Mouse (Mus musculus) lung, embryonic 15.5 days (tissue): ENCODE measurements around the gene Tmco4. TPM values are rescaled to one million over a fixed set of nuclear protein-coding genes. Genes with fewer than 3 reads are reported as not detected.
"Not testable (repeated sequence)": the region's sequence is repeated elsewhere in the genome, so short reads cannot be mapped to it uniquely, and the experiment has no call there.

Experiments used
- ATAC-seq: fragments of 200-750 bp; cut with Nextera tagmentation; 2 replicates; pipeline ENCODE4 v1.8.0; 2017; ENCODE audit warnings: moderate number of reproducible peaks, borderline replicate concordance; ENCODE audit not compliant: low FRiP score, low TSS enrichment; ENCODE audit errors: extremely low read depth
- H3K27ac ChIP-seq: fragments of 300-500 bp; sonication (generic); 2 replicates; pipeline ENCODE4 v1.5.1; 2015; ENCODE audit warnings: moderate library complexity, mild to moderate bottlenecking, inconsistent platforms
- H3K27me3 ChIP-seq: fragments of 300-500 bp; sonication (generic); 2 replicates; pipeline ENCODE4 v1.6.1; 2015; ENCODE audit warnings: inconsistent platforms
- H3K36me3 ChIP-seq: fragments of 300-500 bp; sonication (generic); 2 replicates; pipeline ENCODE4 v1.6.1; 2015; ENCODE audit warnings: inconsistent platforms
- H3K4me1 ChIP-seq: fragments of 300-500 bp; sonication (generic); 2 replicates; pipeline ENCODE4 v1.6.1; 2015; ENCODE audit warnings: inconsistent platforms
- H3K4me2 ChIP-seq: fragments of 300-500 bp; sonication (generic); 2 replicates; pipeline ENCODE4 v1.6.1; 2015; ENCODE audit warnings: inconsistent platforms, mild to moderate bottlenecking, moderate library complexity
- H3K4me3 ChIP-seq: fragments of 300-500 bp; sonication (generic); 2 replicates; pipeline ENCODE4 v1.5.1; 2015; ENCODE audit warnings: mild to moderate bottlenecking, inconsistent platforms
- H3K9ac ChIP-seq: fragments of 300-500 bp; sonication (generic); 2 replicates; pipeline ENCODE4 v1.6.1; 2015; ENCODE audit warnings: inconsistent platforms
- H3K9me3 ChIP-seq: fragments of 300-500 bp; sonication (generic); 2 replicates; pipeline ENCODE4 v1.6.1; 2016; ENCODE audit warnings: inconsistent platforms
- WGBS: fragments of 180-500 bp; shearing (Covaris S2); methylation state at CpG from one replicate; pipeline ENCODE4 v1.1.7; 2015; 5-methylcytosine and 5-hydroxymethylcytosine counted together
- polyA plus RNA-seq: library from polyadenylated mRNA; unstranded; fragments of >200 nt; fragmentation: Nextera tagmentation; extraction: Ambion mirVana; gene quantifications from 2 replicates; pipeline ENCODE4 v1.2.1, GENCODE M21; 2015

Tmco4 gene
- polyA plus RNA-seq, 1 experiment from 2014 or later, result 5.4 TPM

DNA sequence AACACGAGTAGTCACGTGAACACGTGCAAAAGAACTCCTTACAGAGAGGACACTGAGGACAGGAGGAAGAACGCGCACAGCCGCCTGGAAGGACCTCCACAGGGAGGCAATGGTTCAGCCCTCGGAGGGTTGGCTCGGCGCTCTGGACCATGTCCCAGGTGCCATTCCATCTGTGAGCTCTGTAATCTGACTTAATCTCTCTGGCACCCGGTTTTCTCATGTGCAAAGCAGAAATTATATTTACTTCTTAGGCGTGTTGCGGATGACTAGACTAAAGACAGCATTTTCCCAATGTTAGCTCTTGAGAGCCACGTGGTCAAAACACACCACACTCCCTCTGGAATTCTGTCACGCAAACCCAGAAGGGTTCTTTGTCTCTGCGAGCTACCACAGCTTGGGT lies 13.6 kb upstream of the Tmco4 start:
- WGBS, result 82% methylated on average over 15 of the region's 15 CpGs
- no peak for ATAC-seq
- no peaks in the 10 kb centered on the region for H3K9me3 ChIP-seq
- no peak overlapping the region for H3K9ac ChIP-seq
- no peaks in the 10 kb centered on the region for H3K27me3 ChIP-seq
- no peak overlapping the region for H3K4me3 ChIP-seq
- H3K27ac ChIP-seq, result no peak overlapping the region
- no peaks in the 10 kb centered on the region for H3K36me3 ChIP-seq
- H3K4me1 ChIP-seq, result no peaks in the 10 kb centered on the region
- no peak overlapping the region for H3K4me2 ChIP-seq

DNA sequence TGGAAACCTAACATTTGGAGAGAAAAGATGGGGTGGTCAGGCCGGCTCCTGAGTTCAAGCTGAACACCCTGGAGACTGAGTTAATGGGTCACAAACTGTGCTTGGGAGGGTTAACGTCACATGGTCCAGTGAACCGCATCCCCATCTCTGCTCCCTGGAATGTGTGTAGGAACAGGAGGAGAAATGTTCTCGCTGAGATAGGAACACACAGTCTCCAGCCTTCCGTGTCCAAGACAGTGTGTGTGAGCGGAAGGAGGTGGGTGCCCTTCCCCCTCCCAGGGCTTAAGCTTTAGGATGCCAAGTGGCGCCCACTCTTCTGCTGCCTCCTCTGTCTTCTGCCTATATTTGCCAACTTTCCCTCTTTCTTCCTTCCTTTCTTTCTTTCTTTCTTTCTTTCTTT lies 12.8 kb upstream of the Tmco4 start:
- no peaks in the 10 kb centered on the region for H3K27me3 ChIP-seq
- H3K4me2 ChIP-seq, result no peak overlapping the region
- no peak overlapping the region for H3K4me3 ChIP-seq
- 71% methylated on average over 7 of the region's 7 CpGs for WGBS
- H3K27ac ChIP-seq, result no peak overlapping the region
- no peak for ATAC-seq
- H3K4me1 ChIP-seq, result no peaks in the 10 kb centered on the region
- no peak overlapping the region for H3K9ac ChIP-seq
- H3K9me3 ChIP-seq, result no peaks in the 10 kb centered on the region
- H3K36me3 ChIP-seq, result no peaks in the 10 kb centered on the region

GRCm38 (mm10) chr4:138962719-138963118 lies 10.0 kb upstream of the Tmco4 start:
- Histone ChIP-seq H3K27me3 (no peaks in the 10 kb centered on the region), H3K4me2 (no peak overlapping the region), H3K9me3 (no peaks in the 10 kb centered on the region), H3K36me3 (no peaks in the 10 kb centered on the region), H3K27ac (no peak overlapping the region), H3K4me3 (no peak overlapping the region), H3K4me1 (peaks cover 11% of the 10 kb centered on the region; the same call in 1 of the 2 replicates), H3K9ac (no peak overlapping the region)
- no peak for ATAC-seq
- WGBS, result 79% methylated on average over 5 of the region's 5 CpGs

DNA sequence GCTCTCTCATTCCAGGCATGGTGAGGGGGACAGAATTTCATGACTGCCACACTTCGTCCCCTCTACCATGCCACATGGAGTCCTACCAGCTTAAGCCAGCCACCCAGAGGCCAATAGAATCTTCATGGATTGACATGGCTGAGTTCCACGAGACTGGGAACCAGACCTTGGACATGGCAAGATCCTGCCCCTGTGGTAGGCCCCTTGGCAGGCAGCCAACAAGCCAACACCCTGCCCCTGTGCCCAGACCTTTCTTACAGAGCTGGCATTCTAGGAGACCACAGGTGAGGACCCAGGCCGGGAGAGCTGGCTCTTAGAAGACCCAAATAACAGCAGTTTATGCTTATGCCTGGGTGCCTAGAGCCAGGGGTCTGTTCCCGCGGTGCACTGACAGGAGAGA lies 6.8 kb upstream of the Tmco4 start:
- no peak overlapping the region for H3K27ac ChIP-seq
- H3K4me2 ChIP-seq, result no peak overlapping the region
- H3K9ac ChIP-seq, result no peak overlapping the region
- H3K9me3 ChIP-seq, result no peaks in the 10 kb centered on the region
- no peaks in the 10 kb centered on the region for H3K36me3 ChIP-seq
- no peaks in the 10 kb centered on the region for H3K27me3 ChIP-seq
- no peak overlapping the region for H3K4me3 ChIP-seq
- no peak for ATAC-seq
- peaks cover 21% of the 10 kb centered on the region for H3K4me1 ChIP-seq
- 40% methylated on average over 5 of the region's 5 CpGs for WGBS

GRCm38 (mm10) chr4:138966866-138967265 lies 5.8 kb upstream of the Tmco4 start, which contains the start of gene Rnf186:
Rnf186 (plus strand) TSS chr4:138967112.
- no peak within 1 kb of the TSS for H3K4me2 ChIP-seq
- no peak within 1 kb of the TSS; the same call in 1 of the 2 replicates for H3K27ac ChIP-seq
- H3K27me3 ChIP-seq, result no peaks in the 10 kb centered on the region
- no peaks in the 10 kb centered on the region for H3K36me3 ChIP-seq
- 75% methylated on average over 13 of the region's 13 CpGs for whole genome bisulfite sequencing
- no peak within 1 kb of the TSS for H3K9ac ChIP-seq
- peaks cover 23% of the 10 kb centered on the region for H3K4me1 ChIP-seq
- no peak for ATAC-seq
- H3K4me3 ChIP-seq, result no peak within 1 kb of the TSS
- H3K9me3 ChIP-seq, result no peaks in the 10 kb centered on the region

GRCm38 (mm10) chr4:138967485-138967884 lies 5.2 kb upstream of the Tmco4 start:
- Histone ChIP-seq H3K36me3 (no peaks in the 10 kb centered on the region), H3K27me3 (no peaks in the 10 kb centered on the region), H3K4me2 (no peak overlapping the region), H3K9ac (no peak overlapping the region), H3K4me3 (no peak overlapping the region), H3K4me1 (peaks cover 29% of the 10 kb centered on the region), H3K27ac (no peak overlapping the region; the same call in 1 of the 2 replicates), H3K9me3 (no peaks in the 10 kb centered on the region)
- 84% methylated on average over 15 of the region's 15 CpGs for WGBS
- no peak for ATAC-seq

- Histone ChIP-seq H3K36me3 (no peaks in the 10 kb centered on the region), H3K9ac (no peak overlapping the region), H3K4me3 (no peak overlapping the region), H3K4me1 (peaks cover 36% of the 10 kb centered on the region), H3K4me2 (no peak overlapping the region), H3K27me3 (no peaks in the 10 kb centered on the region), H3K27ac (peak overlapping the region; percentile 37; the same call in 1 of the 2 replicates), H3K9me3 (no peaks in the 10 kb centered on the region)
- WGBS, result 42% methylated on average over 16 of the region's 16 CpGs
- no peak for ATAC-seq
Observed at GRCm38 (mm10) chr4:138968772-138969556, 3.7 kb upstream of the Tmco4 start.

GRCm38 (mm10) chr4:138969736-138970135 lies 3.0 kb upstream of the Tmco4 start:
- no peak for ATAC-seq
- H3K27ac ChIP-seq, result peak overlapping the region; percentile 37; the same call in 1 of the 2 replicates
- H3K27me3 ChIP-seq, result no peaks in the 10 kb centered on the region
- no peak overlapping the region for H3K4me2 ChIP-seq
- H3K9ac ChIP-seq, result no peak overlapping the region
- no peak overlapping the region for H3K4me3 ChIP-seq
- no peaks in the 10 kb centered on the region for H3K9me3 ChIP-seq
- no peaks in the 10 kb centered on the region for H3K36me3 ChIP-seq
- H3K4me1 ChIP-seq, result peaks cover 36% of the 10 kb centered on the region
- WGBS, result 21% methylated on average over 9 of the region's 9 CpGs

DNA sequence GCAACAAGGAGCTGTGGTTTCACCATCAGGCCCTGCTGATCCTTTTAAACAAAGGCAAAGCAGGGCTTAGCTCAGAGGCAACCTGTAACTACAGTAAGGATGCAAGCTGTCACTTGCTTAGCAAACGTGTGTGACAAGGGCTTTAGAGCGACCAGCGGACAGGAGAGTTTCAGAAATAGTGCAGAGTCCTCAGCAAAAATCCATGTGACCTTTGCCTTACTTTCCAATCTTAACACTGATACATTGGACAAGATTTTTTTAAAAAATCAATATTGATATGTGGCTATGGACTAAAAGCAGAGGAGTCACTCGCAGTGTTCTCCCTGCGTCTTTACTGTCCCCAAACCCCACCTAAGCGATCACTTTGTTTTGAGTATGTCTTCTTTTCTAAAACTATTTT lies 1.3 kb upstream of the Tmco4 start:
- Histone ChIP-seq H3K36me3 (no peaks in the 10 kb centered on the region), H3K27ac (no peak overlapping the region), H3K9me3 (no peaks in the 10 kb centered on the region), H3K4me1 (peaks cover 33% of the 10 kb centered on the region), H3K27me3 (no peaks in the 10 kb centered on the region), H3K4me3 (no peak overlapping the region), H3K9ac (no peak overlapping the region), H3K4me2 (no peak overlapping the region)
- WGBS, result 93% methylated on average over 6 of the region's 6 CpGs
- no peak for ATAC-seq

DNA sequence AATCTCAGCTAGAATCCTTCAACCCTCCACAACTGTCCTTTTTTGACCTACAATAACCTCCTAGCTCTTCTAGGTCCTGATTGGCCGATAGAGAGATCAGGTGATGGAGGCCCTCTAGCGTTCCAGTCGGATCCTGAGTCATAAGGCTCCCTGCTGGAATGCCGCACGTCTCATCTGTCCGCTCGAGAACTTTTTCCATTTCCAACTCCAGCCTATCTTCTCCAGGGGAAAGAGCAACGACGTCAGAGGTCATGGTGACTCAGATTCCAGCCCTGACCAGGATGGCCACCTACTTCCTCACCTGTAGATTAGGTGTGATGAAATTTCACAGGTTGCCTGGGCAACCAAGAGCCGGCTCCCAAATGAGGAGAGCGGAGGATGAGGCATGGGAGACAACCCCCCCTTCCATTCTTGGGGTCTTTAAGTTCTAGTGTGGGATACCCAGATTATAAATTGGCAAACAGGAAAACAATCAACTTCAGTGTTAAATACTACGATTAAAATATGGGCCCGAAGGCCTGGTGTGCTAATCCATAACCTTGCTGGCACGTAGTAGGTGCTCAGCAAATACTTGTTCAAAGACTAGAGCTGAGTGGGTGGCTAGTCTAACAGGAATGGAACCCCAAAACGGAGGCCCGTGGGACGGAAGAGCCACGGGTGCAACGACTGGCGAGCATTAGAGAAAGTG lies 405 bp upstream of the Tmco4 start:
- peak; percentile 58; the same call in 1 of the 2 replicates for ATAC-seq
- peak overlapping the region; percentile 90 for H3K27ac ChIP-seq
- H3K4me2 ChIP-seq, result peak overlapping the region; percentile 88
- peak overlapping the region; percentile 72 for H3K4me3 ChIP-seq
- no peaks in the 10 kb centered on the region for H3K27me3 ChIP-seq
- H3K9ac ChIP-seq, result peak overlapping the region; percentile 73
- no peaks in the 10 kb centered on the region for H3K36me3 ChIP-seq
- H3K4me1 ChIP-seq, result peaks cover 29% of the 10 kb centered on the region
- 15% methylated on average over 20 of the region's 20 CpGs for WGBS
- H3K9me3 ChIP-seq, result no peaks in the 10 kb centered on the region

DNA sequence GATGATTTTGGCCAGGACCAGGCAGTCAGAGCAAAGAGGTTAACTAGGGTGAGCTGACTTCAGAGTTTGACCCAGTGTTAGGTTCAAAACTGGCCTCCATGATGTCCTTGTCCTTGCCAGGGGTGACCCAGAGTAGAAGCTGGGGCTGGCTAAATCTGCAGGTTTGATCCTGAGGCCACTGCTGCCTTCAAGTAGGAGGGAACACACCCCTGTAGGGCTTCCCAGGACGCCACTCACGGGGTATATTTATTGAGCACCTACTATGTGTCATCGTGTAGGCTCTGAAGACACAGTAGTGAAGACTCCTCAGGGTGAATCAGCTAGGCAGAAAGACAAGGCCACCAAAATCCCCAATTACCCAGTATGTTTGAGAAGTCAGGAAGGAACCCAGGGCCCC lies 1.0 kb downstream of the Tmco4 start:
- ATAC-seq, result peak; percentile 20
- peak overlapping the region; percentile 88 for H3K4me2 ChIP-seq
- H3K4me3 ChIP-seq, result peak overlapping the region; percentile 72
- peaks cover 29% of the 10 kb centered on the region for H3K4me1 ChIP-seq
- H3K27me3 ChIP-seq, result no peaks in the 10 kb centered on the region
- H3K36me3 ChIP-seq, result no peaks in the 10 kb centered on the region
- H3K9me3 ChIP-seq, result no peaks in the 10 kb centered on the region
- 50% methylated on average over 3 of the region's 3 CpGs for WGBS
- peak overlapping the region; percentile 90; the same call in 1 of the 2 replicates for H3K27ac ChIP-seq
- peak overlapping the region; percentile 73 for H3K9ac ChIP-seq

GRCm38 (mm10) chr4:138974540-138974939 lies 1.9 kb downstream of the Tmco4 start:
- not testable (repeated sequence) for H3K36me3 ChIP-seq

More at GRCm38 (mm10) chr4:138974540-138974939, 1.9 kb downstream of the Tmco4 start:
- H3K4me2 ChIP-seq, ATAC-seq, H3K27ac ChIP-seq, H3K9me3 ChIP-seq, H3K27me3 ChIP-seq, H3K4me3 ChIP-seq, H3K9ac ChIP-seq: not testable (repeated sequence)
- H3K4me1 ChIP-seq, result peaks cover 24% of the 10 kb centered on the region
- WGBS, result 86% methylated on average over 2 of the region's 2 CpGs
